Mouse (Mus musculus): ENCODE results near the gene Dapk3. TPM values are rescaled to one million over a fixed set of nuclear protein-coding genes. Genes with fewer than 3 reads are reported as not detected.

The Dapk3 gene
- polyA plus RNA-seq (2016; fragmentation: Nextera tagmentation; extraction: Ambion mirVana), result 52.7 and 53.3 TPM in 2 replicates

GRCm38 (mm10) chr10:81182336-81183333 is at the start of gene Dapk3:
TSS of gene Dapk3 (plus strand) at chr10:81183005.
- DNase-seq (ENCODE audit: low spot score), result peak; percentile 99
- Histone ChIP-seq H3K4me3 (peak within 1 kb of the TSS; percentile 73), H3K4me1 (peaks cover 58% of the 10 kb centered on the region), H3K36me3 (peaks cover 84% of the 10 kb centered on the region), H3K27ac (replicated peaks) (peak within 1 kb of the TSS; percentile 88), H3K9me3 (replicated peaks) (no peaks in the 10 kb centered on the region), H3K27me3 (ENCODE audit: low read depth, poor library complexity, severe bottlenecking) (no peaks in the 10 kb centered on the region)
- 4% methylated on average over 53 of the region's 53 CpGs for WGBS

- Histone ChIP-seq H3K27me3 (ENCODE audit: low read depth, poor library complexity, severe bottlenecking) (peaks cover 62% of the 10 kb centered on the region), H3K4me1 (peaks cover 43% of the 10 kb centered on the region), H3K4me3 (peak overlapping the region; percentile 89), H3K36me3 (no peaks in the 10 kb centered on the region), H3K27ac (replicated peaks) (no peak overlapping the region), H3K9me3 (replicated peaks) (no peaks in the 10 kb centered on the region)
- no peak for DNase-seq (ENCODE audit: low spot score)
- 3% methylated on average over 16 of the region's 16 CpGs for WGBS
These were observed 48.6 kb upstream of the Dapk3 start for GRCm38 (mm10) chr10:81134181-81134587.

DNA sequence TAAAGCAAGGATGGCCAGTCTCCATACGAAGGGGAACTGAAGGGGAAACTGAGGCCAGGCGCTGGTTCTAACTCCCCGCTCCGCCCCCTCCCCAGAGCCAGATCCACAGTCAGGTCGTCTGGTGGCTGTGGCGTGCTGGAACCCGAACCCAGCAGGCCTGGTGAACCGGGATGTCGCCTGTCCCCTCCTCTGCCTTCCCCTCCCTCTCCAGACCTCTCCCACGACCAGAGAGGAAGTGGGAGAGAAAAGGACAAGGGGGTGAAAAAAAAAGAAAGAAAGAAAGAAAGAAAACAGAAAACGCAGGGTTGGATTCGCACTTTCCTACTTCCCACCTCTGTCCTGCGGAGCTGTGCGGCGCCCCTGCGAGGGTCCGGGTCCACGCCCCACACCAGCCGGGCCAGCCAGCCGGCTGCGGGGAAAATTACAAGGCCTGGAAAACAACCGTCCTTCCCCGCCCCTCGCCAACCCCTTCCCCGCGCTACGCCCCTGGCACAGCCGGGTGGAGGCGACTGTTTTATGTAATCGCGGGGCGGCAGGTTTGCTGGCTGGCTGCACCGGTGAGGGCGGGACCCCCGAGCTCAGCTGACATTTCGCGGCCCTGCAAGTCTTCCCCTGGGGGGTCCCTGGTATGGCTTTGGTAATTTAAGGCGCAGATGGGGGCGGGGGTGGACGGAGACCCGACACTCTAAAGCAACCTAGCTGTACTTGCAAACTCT is 47.7 kb upstream of the Dapk3 start, which contains the start of gene Zbtb7a:
TSS of gene Zbtb7a (plus strand) at position 255 of the 716 bp plus-strand sequence.
- Histone ChIP-seq H3K36me3 (no peaks in the 10 kb centered on the region), H3K9me3 (replicated peaks) (no peaks in the 10 kb centered on the region), H3K27ac (replicated peaks) (peak within 1 kb of the TSS; percentile 97), H3K4me3 (peak within 1 kb of the TSS; percentile 89), H3K27me3 (ENCODE audit: low read depth, poor library complexity, severe bottlenecking) (peaks cover 53% of the 10 kb centered on the region), H3K4me1 (peaks cover 45% of the 10 kb centered on the region)
- peak; percentile 51 for DNase-seq (ENCODE audit: low spot score)
- 2% methylated on average over 41 of the region's 41 CpGs for WGBS

DNA sequence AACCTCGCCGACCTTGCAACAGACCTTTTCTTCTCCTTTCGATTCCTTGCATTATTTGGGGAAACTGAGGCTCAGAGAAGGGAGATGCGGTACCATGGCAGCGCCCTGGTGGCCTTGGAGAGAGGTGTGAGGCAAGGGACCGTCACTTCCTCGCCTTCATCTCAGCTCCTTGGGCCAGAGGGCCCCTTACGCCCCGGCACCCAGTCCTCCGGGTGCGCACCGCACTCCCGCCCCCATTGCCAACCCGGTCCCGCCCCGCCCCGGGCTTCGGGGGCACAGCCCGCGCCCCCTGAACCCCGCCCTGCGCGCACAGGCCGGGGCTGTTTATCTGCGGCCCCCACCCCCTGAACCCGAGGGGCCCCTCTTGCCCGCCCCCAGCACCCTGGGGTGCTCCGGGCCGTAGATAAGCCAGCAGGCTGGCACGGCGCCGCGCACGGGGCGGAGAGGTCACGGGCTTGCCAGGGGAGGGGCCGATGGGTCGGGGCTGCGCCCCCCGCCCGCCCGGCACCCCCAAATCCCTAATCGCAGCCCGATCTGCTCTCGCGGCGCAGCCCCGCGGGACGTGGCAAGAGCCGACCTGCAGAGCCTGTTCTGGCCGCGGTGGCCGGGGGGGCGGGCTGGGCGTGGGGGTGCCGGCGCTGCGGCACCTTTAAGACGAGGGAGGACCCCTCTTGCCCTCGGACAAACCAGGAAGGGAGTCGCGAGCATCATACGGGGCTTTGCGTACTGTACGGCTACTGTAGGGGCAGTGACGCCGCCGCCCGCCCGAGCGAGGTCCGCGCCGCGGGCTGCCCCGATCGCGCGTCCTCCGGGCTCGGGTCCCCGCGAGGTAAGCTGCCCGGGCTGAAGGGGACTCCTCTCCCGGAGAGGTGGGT is 46.7 kb upstream of the Dapk3 start:
- peak overlapping the region; percentile 97 for H3K27ac ChIP-seq (replicated peaks)
- H3K9me3 ChIP-seq (replicated peaks), result no peaks in the 10 kb centered on the region
- under 1% methylated on average over 82 of the region's 86 CpGs for WGBS
- DNase-seq (ENCODE audit: low spot score), result peak; percentile 71
- peaks cover 55% of the 10 kb centered on the region for H3K4me1 ChIP-seq
- H3K36me3 ChIP-seq, result no peaks in the 10 kb centered on the region
- H3K27me3 ChIP-seq (ENCODE audit: low read depth, poor library complexity, severe bottlenecking), result peaks cover 43% of the 10 kb centered on the region
- peak overlapping the region; percentile 89 for H3K4me3 ChIP-seq

DNA sequence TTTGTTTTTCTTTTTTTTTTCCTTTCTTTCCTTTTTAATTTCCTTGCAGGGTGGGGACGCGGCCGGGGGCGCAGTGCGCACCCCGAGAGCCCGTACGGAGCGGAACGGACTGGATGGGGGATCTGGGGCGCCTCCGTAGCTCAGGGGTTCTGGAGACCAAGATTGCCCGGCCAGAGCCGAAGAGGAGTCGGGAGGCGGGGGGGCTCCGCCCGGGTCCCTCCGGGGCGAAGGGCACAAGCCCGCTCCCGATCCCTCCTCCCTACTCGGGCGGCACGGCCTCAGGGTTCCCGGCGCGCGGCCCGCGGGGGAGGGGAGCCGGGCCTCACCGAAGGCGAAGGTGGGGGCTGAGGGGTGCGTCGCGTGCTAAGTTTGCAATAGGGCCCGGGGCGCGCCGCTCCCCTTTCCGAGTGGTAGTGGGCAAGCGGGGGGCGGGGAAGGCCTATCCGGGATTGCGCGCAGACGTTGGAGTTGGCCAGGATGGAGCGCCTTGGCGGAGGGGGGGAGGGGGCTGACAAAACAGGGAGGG is 46.0 kb upstream of the Dapk3 start:
- WGBS, result 0% methylated on average over 44 of the region's 50 CpGs
- H3K4me3 ChIP-seq, result peak overlapping the region; percentile 89
- H3K4me1 ChIP-seq, result peaks cover 62% of the 10 kb centered on the region
- DNase-seq (ENCODE audit: low spot score), result no peak
- H3K27me3 ChIP-seq (ENCODE audit: low read depth, poor library complexity, severe bottlenecking), result peaks cover 42% of the 10 kb centered on the region
- no peaks in the 10 kb centered on the region for H3K9me3 ChIP-seq (replicated peaks)
- H3K36me3 ChIP-seq, result no peaks in the 10 kb centered on the region
- H3K27ac ChIP-seq (replicated peaks), result peak overlapping the region; percentile 97

GRCm38 (mm10) chr10:81137252-81138130 is 45.3 kb upstream of the Dapk3 start:
- peak; percentile 100 for DNase-seq (ENCODE audit: low spot score)
- WGBS, result under 1% methylated on average over 81 of the region's 89 CpGs
- Histone ChIP-seq H3K9me3 (replicated peaks) (no peaks in the 10 kb centered on the region), H3K36me3 (0 out of 2 replicates have a peak, but pooled peaks cover under 1% of the 10 kb centered on the region), H3K4me3 (peak overlapping the region; percentile 89), H3K27ac (replicated peaks) (peak overlapping the region; percentile 97), H3K27me3 (ENCODE audit: low read depth, poor library complexity, severe bottlenecking) (peaks cover 36% of the 10 kb centered on the region), H3K4me1 (peaks cover 69% of the 10 kb centered on the region)

DNA sequence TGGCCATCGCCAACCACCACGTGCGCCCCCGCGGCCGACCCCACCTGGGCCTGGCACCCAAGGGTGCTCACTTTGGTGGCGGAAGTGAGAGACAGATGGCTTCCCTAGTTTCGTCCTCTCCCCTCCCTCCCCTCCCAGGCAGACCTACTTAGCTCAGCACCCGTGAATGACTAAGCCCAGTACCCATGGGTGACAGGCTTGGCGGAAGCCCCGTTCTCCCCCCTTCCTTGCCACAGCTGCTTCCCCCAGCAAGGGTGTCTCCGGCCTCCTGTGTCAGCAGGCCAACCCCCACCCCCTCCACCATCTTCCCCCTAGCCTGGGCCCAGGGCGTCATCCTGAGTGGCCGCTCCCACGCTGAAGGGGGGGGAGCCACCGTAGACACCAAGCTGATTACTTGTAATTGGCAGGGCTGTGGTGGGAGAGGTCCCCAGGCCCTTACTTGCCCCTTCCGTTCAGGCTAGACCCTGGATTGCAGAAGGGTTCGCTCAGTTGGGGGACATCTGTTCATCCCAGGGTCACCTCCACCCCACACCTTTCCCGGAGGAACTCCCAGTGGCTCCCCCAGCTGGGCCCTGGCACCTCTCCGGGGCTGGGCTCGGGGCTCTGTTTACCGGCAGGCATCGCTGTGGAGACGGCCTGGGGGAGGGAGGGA is 44.5 kb upstream of the Dapk3 start:
- Histone ChIP-seq H3K4me3 (peak overlapping the region; percentile 89), H3K9me3 (replicated peaks) (no peaks in the 10 kb centered on the region), H3K36me3 (peaks cover 5% of the 10 kb centered on the region), H3K27me3 (ENCODE audit: low read depth, poor library complexity, severe bottlenecking) (peaks cover 29% of the 10 kb centered on the region), H3K27ac (replicated peaks) (peak overlapping the region; percentile 97), H3K4me1 (peaks cover 75% of the 10 kb centered on the region)
- WGBS, result under 1% methylated on average over 24 of the region's 24 CpGs
- DNase-seq (ENCODE audit: low spot score), result peak; percentile 42

DNA sequence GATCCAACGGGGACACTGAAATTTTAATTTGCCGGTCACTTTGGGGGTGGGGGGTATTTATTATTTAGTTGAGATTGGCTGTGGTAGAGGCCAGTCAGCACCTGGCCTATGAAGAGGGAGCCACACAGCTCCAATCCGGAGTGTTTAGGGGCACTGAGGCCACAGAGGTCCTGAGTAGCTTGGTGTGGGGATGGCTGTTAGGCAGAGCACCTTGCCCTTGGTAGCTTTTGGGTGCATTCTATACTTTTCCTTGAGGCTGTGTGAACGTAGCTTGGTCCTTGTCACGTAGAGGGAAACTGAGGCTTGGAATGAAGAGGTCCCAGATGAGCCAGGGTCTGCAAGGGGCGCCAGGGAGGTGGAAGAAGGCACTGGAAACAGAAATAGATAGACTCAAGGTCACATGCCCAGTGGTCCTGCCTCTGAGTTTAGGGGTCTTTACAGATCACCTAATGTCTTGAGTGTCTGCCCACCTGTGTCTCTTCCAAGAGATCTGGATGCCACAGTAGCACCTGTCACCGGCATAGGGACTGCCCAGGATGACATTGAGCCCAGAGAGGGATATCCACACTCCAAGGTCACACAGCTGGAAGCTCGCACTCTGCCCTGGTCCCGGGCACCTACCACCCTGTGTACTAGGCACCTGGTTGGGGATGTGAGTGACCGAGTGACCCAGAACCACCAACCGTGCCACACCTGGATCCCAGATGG is 43.8 kb upstream of the Dapk3 start:
- Histone ChIP-seq H3K36me3 (peaks cover 12% of the 10 kb centered on the region), H3K9me3 (replicated peaks) (no peaks in the 10 kb centered on the region), H3K4me1 (peaks cover 76% of the 10 kb centered on the region), H3K27ac (replicated peaks) (peak overlapping the region; percentile 97), H3K27me3 (ENCODE audit: low read depth, poor library complexity, severe bottlenecking) (peaks cover 22% of the 10 kb centered on the region), H3K4me3 (peak overlapping the region; percentile 89)
- DNase-seq (ENCODE audit: low spot score), result no peak
- 62% methylated on average over 11 of the region's 11 CpGs for WGBS

DNA sequence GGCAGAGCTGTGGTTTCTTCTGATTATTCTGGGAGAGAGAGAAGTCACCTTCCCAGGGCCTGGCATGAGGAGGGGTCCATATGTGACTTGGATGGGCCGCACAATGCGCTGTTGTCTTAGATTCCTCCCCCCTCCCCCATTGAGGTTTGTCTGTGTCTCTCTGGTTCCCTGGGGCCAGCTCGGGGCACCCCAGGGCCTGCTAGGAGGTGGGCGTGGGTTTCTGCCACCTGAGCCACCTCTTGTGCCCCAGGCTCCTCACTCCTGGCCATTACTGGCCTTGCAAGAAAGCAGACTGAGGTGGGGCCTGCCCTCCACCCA is 43.3 kb upstream of the Dapk3 start:
- WGBS, result 78% methylated on average over 4 of the region's 4 CpGs
- no peak for DNase-seq (ENCODE audit: low spot score)
- Histone ChIP-seq H3K4me1 (peaks cover 71% of the 10 kb centered on the region), H3K4me3 (peak overlapping the region; percentile 89), H3K27me3 (ENCODE audit: low read depth, poor library complexity, severe bottlenecking) (peaks cover 17% of the 10 kb centered on the region), H3K36me3 (peaks cover 17% of the 10 kb centered on the region), H3K9me3 (replicated peaks) (0 out of 2 replicates have a peak, but pooled peaks cover 3% of the 10 kb centered on the region), H3K27ac (replicated peaks) (peak overlapping the region; percentile 97)

- Histone ChIP-seq H3K27ac (replicated peaks) (peak overlapping the region; percentile 97), H3K4me3 (peak overlapping the region; percentile 89), H3K4me1 (peaks cover 71% of the 10 kb centered on the region), H3K27me3 (ENCODE audit: low read depth, poor library complexity, severe bottlenecking) (peaks cover 12% of the 10 kb centered on the region), H3K36me3 (peaks cover 23% of the 10 kb centered on the region), H3K9me3 (replicated peaks) (0 out of 2 replicates have a peak, but pooled peaks cover 4% of the 10 kb centered on the region)
- WGBS, result 69% methylated on average over 8 of the region's 8 CpGs
- no peak for DNase-seq (ENCODE audit: low spot score)
These were observed 42.8 kb upstream of the Dapk3 start for GRCm38 (mm10) chr10:81140005-81140404.
